Mouse (Mus musculus): ENCODE results near the gene Gm5134. TPM values are rescaled to one million over a fixed set of nuclear protein-coding genes. Genes with fewer than 3 reads are reported as not detected.
"Not testable (repeated sequence)": the region's sequence is repeated elsewhere in the genome, so short reads cannot be mapped to it uniquely, and the experiment has no call there.

Gene Gm5134
- polyA plus RNA-seq, 1 experiment from 2014 or later: 0.04 TPM

DNA sequence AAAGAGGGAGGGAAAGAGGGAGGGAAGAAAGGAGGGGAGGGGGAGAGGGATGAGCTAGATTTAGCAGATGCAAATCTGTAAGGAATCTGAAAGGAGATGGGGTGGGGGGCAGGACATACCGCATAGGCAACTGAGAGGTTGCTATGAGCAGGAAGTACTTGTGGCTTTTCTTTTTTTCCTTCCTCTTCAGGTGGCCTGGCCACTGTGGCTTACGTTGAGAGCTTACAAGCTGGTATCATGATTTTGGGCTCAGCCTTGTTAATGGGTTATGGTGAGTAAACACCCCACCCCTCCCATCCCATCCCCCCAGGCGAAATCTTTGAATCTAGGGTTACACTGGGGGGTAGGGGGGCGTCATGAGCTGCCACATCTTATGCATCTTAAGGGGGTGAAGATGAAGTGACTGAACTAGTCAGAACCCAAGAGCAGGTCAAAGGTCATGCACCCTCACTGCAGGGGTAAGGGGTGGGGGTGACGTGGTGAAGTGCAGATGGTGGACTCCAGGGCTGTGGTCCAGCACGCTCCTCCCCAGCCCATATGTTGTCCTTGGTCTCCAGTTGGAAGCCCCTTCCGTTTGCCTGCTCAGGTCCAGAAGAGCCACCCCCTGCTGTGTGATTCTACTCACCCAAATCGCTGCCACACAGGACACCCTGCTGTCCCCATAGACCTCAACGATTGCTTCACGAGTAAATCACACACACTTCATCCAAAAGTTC is 24.0 kb downstream of the Gm5134 start:
- ATAC-seq (no peak), DNase-seq (no peak)
- H3K4me2 ChIP-seq (ENCODE audit: low read depth, low read length): no peak overlapping the region
- 25% methylated on average over 10 of the region's 10 CpGs for WGBS (ENCODE audit: insufficient replicate concordance)
- H3K4me3 ChIP-seq (ENCODE audit: low read depth, low read length): no peak overlapping the region
- no peaks in the 10 kb centered on the region for H3K36me3 ChIP-seq (replicated peaks; ENCODE audit: insufficient read depth, low read length)
- no peaks in the 10 kb centered on the region for H3K27me3 ChIP-seq (ENCODE audit: insufficient read depth, low read length)
- no peak overlapping the region for H3K27ac ChIP-seq (ENCODE audit: low read depth)
- H3K4me1 ChIP-seq (ENCODE audit: insufficient read depth): no peaks in the 10 kb centered on the region
- no peak overlapping the region for H3K9ac ChIP-seq (replicated peaks)
- TF ChIP-seq CTCF (IDR thresholded peaks at IDR 0.05; ENCODE audit: low read depth): no peak
- no peak for TF ChIP-seq EP300 (IDR thresholded peaks at IDR 0.05; ENCODE audit: low read depth)
- H3K9me3 ChIP-seq (ENCODE audit: low read length): no peaks in the 10 kb centered on the region

DNA sequence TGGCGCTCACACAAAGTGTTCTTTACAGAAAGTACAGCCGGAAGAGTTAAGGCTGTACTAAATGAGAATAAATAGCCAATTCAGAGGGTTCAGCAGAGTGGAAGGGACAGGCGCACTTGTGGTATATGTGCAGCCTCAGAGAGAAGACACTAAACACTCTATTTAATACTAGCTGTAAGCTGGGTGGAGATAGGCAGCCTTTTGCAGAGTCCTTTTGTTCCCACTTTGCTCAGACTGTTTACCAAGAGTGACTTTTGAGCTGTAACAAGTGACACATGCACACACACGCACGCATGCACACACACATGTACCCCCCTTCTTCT is 24.5 kb downstream of the Gm5134 start:
- H3K27ac ChIP-seq (ENCODE audit: low read depth): no peak overlapping the region
- H3K4me2 ChIP-seq (ENCODE audit: low read depth, low read length): no peak overlapping the region
- no peak overlapping the region for H3K9ac ChIP-seq (replicated peaks)
- H3K9me3 ChIP-seq (ENCODE audit: low read length): no peaks in the 10 kb centered on the region
- TF ChIP-seq CTCF (IDR thresholded peaks at IDR 0.05; ENCODE audit: low read depth) (no peak), EP300 (IDR thresholded peaks at IDR 0.05; ENCODE audit: low read depth) (no peak)
- H3K4me3 ChIP-seq (ENCODE audit: low read depth, low read length): no peak overlapping the region
- H3K27me3 ChIP-seq (ENCODE audit: insufficient read depth, low read length): no peaks in the 10 kb centered on the region
- ATAC-seq (no peak), DNase-seq (no peak)
- H3K4me1 ChIP-seq (ENCODE audit: insufficient read depth): no peaks in the 10 kb centered on the region
- WGBS (ENCODE audit: insufficient replicate concordance): 70% methylated on average over 5 of the region's 5 CpGs
- H3K36me3 ChIP-seq (replicated peaks; ENCODE audit: insufficient read depth, low read length): no peaks in the 10 kb centered on the region

DNA sequence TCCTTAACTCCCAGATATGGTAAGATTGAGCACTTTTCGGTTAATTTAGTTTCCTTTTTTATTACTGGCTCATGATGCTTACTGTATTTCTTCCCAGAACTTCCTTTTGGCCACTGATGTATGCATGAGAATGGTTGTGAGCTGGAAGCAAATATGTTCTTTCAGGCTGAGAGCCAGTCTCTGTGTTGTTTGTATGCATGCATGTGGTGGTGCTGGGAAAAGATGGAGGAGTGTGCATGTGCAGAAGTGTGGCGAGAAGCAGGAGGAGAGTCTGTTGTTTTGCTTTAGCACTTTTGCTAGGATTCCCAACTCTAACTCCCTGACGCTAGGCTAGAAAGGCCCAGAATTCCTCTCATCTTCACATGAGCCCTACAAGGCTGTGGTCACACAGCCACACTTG is 25.1 kb downstream of the Gm5134 start:
- Histone ChIP-seq H3K4me3 (ENCODE audit: low read depth, low read length) (no peak overlapping the region), H3K9me3 (ENCODE audit: low read length) (no peaks in the 10 kb centered on the region), H3K27me3 (ENCODE audit: insufficient read depth, low read length) (no peaks in the 10 kb centered on the region), H3K36me3 (replicated peaks; ENCODE audit: insufficient read depth, low read length) (no peaks in the 10 kb centered on the region), H3K9ac (replicated peaks) (no peak overlapping the region), H3K4me1 (ENCODE audit: insufficient read depth) (no peaks in the 10 kb centered on the region), H3K27ac (ENCODE audit: low read depth) (no peak overlapping the region), H3K4me2 (ENCODE audit: low read depth, low read length) (no peak overlapping the region)
- ATAC-seq (no peak), DNase-seq (no peak)
- TF ChIP-seq CTCF (IDR thresholded peaks at IDR 0.05; ENCODE audit: low read depth): no peak
- no peak for TF ChIP-seq EP300 (IDR thresholded peaks at IDR 0.05; ENCODE audit: low read depth)
- WGBS (ENCODE audit: insufficient replicate concordance): 84% methylated on average over 3 of the region's 3 CpGs

DNA sequence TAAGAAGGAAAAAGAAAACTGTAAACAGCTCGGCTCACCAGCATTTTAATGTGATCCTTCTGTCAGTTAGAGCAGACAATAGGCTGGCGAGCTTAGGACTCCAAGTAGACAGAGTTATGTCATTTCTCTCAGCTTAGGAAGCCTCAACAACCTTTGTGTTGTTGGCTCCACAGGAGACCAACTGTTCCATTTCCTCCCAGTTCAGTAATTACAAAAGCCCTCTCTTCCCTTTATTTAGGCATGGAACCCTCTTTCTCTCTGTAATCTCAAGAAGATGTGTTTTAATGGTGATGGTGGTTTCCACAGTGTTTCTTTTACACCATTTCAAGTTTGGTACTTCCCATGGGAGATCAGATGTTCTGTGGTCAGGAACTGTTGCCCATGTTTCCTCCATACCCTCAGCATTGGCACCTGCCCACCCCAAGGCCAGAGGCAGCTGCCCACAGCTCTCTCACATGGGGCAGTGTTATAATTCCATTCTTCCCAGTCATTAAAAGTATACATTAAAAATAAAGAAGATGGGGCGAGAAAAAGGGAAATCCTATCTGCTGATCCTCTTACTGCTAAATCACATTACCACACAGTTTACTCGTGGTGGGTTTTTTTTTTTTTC is 36.2 kb downstream of the Gm5134 start:
- ATAC-seq: no peak
- Histone ChIP-seq H3K36me3 (replicated peaks; ENCODE audit: insufficient read depth, low read length) (no peaks in the 10 kb centered on the region), H3K9me3 (ENCODE audit: low read length) (no peaks in the 10 kb centered on the region), H3K4me1 (ENCODE audit: insufficient read depth) (0 out of 2 replicates have a peak, but pooled peaks cover 2% of the 10 kb centered on the region), H3K27me3 (ENCODE audit: insufficient read depth, low read length) (no peaks in the 10 kb centered on the region), H3K27ac (ENCODE audit: low read depth) (no peak overlapping the region), H3K9ac (replicated peaks) (no peak overlapping the region), H3K4me2 (ENCODE audit: low read depth, low read length) (no peak overlapping the region), H3K4me3 (ENCODE audit: low read depth, low read length) (no peak overlapping the region)
- no peak for DNase-seq
- TF ChIP-seq CTCF (IDR thresholded peaks at IDR 0.05; ENCODE audit: low read depth) (no peak), EP300 (IDR thresholded peaks at IDR 0.05; ENCODE audit: low read depth) (no peak)
- 67% methylated on average over 4 of the region's 4 CpGs for WGBS (ENCODE audit: insufficient replicate concordance)

DNA sequence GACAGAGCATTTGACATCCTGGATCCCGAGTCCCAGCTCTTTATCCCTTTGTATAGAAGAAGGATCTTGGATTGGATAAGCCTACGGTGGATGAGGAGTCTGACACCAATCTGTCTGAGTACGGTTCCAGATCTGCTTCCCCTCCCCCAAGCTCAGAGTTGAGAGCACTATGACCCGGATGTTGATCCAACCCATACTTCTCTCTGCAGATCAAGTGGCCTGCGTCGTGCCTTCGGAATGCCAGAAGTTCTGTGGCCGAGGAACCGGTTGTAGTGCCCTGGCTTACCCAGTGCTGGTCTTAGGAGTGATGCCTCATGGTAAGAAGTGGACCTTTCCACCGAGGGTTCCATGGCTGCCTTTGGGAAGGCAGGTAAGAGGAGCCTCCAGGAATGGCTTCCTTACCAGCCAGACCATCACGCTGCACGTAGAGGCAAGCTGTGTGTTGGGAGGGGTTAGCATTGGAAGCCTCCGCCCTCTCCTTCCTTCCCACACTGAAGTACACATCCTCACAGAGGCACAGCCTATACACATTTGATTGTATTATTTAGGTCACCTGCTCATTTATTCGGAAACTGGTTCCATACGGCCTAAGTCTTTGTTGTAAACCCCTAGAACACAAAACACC is 39.4 kb downstream of the Gm5134 start:
- TF ChIP-seq EP300 (IDR thresholded peaks at IDR 0.05; ENCODE audit: low read depth) (no peak), CTCF (IDR thresholded peaks at IDR 0.05; ENCODE audit: low read depth) (no peak)
- Histone ChIP-seq H3K27ac (ENCODE audit: low read depth) (no peak overlapping the region), H3K4me2 (ENCODE audit: low read depth, low read length) (no peak overlapping the region), H3K4me3 (ENCODE audit: low read depth, low read length) (no peak overlapping the region), H3K9ac (replicated peaks) (no peak overlapping the region), H3K27me3 (ENCODE audit: insufficient read depth, low read length) (no peaks in the 10 kb centered on the region), H3K9me3 (ENCODE audit: low read length) (no peaks in the 10 kb centered on the region), H3K36me3 (replicated peaks; ENCODE audit: insufficient read depth, low read length) (no peaks in the 10 kb centered on the region), H3K4me1 (ENCODE audit: insufficient read depth) (no peaks in the 10 kb centered on the region)
- WGBS (ENCODE audit: insufficient replicate concordance): 81% methylated on average over 15 of the region's 15 CpGs
- DNase-seq: no peak
- ATAC-seq: no peak

DNA sequence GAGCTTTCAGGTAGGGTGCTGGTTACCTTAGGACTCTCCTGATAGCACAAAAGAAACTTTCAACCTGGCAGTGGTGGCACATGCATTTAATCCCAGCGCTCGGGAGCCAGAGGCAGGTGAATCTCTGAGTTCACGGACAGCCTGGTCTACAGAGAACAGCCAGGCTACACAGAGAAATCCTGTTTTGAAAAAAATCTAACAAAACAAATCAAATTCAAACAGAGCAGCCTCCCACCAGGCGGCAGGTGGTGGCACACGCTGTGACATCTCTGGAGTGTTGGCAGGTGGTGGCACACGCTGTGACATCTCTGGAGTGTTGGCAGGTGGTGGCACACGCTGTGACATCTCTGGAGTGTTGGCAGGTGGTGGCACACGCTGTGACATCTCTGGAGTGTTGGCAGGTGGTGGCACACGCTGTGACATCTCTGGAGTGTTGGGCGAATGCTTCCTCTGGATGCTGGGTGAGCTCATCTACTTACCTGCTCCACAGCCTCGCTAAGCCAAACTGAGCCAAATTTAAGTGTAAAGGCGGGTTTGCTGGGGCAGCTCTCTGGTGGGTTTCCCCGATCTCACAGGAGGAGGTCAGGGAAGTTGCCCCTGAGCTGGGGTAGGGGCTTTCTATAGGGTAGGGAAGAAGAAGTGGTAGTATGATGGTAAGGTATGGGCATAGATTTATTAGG is 40.4 kb downstream of the Gm5134 start:
- H3K9ac ChIP-seq (replicated peaks); DNase-seq; H3K27ac ChIP-seq (ENCODE audit: low read depth); ATAC-seq; H3K4me1 ChIP-seq (ENCODE audit: insufficient read depth); H3K36me3 ChIP-seq (replicated peaks; ENCODE audit: insufficient read depth, low read length); H3K4me2 ChIP-seq (ENCODE audit: low read depth, low read length); H3K27me3 ChIP-seq (ENCODE audit: insufficient read depth, low read length); H3K9me3 ChIP-seq (ENCODE audit: low read length); H3K4me3 ChIP-seq (ENCODE audit: low read depth, low read length): not testable (repeated sequence)
- WGBS (ENCODE audit: insufficient replicate concordance): 78% methylated on average over 12 of the region's 13 CpGs

All from liver, postnatal 0 days (tissue).